Mouse (Mus musculus): ENCODE results near the gene Stard13.

GRCm38 (mm10) chr5:151069569-151069968 is 164.1 kb downstream of the Stard13 start:
- TF ChIP-seq POLR2A (IDR thresholded peaks at IDR 0.05; ENCODE audit: extremely low read depth, insufficient read depth, low read length) (no peak), CTCF (IDR thresholded peaks at IDR 0.05; ENCODE audit: extremely low read depth, insufficient read depth, low read length) (no peak)
